Mouse (Mus musculus) heart, postnatal 36 days (tissue): ENCODE results near the gene Cebpb. TPM values are rescaled to one million over a fixed set of nuclear protein-coding genes. Genes with fewer than 3 reads are reported as not detected.

Experiments used
- DNase-seq, 2 experiments: peaks; one replicate each; pipeline ENCODE4 v3.0.0; 2021 to 2022
- intact Hi-C: fragments of 180-260 bp; cut with DNase I; formaldehyde crosslinking; loops from one replicate; pipeline ENCODE4 v1.15.1; 2025
- total RNA-seq, 2 experiments: library from RNA; stranded (reverse); gene quantifications; 2 replicates each; pipeline ENCODE4 v1.2.3; 2021

The Cebpb gene
- total RNA-seq, 2 experiments from 2014 or later, result 93.7 to 108 TPM

DNA sequence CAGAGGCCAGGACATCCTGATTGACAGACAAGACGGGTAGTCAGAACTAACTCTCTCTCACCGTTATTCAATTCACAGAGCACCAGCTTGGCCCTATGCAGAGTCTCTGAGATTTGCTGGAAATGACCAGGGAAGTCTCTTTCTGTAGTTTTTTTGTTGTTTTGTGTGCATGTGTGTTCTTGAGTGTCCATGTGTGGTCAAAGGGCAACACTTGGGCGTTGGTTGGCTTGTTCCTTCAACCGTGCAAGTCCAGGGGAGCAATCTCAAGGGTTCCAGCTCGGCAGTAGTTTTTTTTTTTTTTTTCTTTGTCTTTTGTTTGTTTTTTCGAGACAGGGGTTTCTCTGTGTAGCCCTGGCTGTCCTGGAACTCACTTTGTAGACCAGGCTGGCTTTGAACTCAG, 26.0 kb upstream of the Cebpb start:
- intact Hi-C loops, result no loop called here

DNA sequence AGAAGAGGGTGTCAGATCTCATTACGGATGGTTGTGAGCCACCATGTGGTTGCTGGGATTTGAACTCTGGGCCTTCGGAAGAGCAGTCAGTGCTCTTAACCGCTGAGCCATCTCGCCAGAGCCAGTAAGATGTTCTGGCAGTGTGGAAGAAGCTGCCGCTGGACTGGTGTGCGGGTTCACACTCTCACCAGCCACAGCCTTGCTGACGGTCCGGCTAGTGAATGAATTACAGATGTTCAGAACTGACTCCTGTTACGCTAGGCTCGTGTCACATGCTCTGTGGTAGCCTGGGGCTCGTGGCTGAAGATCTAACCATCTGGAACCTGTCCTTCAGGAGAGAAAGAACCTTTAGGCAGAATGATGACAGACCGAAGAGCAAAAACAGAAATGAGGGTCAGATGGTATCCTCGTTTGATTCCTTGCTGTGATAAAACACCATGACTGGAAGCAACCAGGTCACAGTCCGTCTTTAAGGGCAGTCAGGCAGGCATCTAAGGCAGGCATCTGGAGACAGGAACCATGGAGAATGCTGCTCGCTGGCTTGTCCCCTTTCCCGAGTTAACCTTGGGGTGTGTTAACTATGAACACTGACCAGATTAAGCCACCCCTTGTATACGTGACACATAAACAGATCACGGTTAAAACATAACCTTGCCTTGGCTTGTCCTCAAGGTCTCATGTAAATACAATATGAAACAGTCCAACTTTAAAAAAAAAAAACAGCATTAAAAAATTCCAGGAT, 22.6 kb upstream of the Cebpb start:
- intact Hi-C loops, result no loop called here
- no peak for DNase-seq

More for the DNA sequence above, 26.0 kb upstream of the Cebpb start:
- DNase-seq, result no peak

DNA sequence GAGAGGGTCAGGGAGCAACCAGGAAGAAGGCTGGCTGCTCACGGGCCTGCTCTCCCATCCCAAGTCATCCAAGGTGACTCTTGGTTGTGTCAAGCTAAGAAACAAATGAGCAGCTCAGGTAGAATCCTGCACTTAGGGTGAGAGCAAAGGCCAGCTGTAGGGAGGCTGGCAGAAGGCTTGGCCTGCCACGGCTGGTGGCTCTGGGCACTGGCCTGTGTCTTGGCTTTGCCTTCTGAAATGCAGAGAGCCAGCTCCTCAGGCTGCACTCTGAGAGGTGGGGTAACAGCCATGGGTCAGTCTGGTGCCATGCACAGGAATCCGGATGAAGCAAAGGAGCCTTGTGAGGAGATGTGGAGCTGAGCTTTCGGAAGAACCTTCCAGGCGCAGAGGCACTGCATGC, 20.3 kb upstream of the Cebpb start:
- no peak for DNase-seq
- intact Hi-C loops, result no loop called here

DNA sequence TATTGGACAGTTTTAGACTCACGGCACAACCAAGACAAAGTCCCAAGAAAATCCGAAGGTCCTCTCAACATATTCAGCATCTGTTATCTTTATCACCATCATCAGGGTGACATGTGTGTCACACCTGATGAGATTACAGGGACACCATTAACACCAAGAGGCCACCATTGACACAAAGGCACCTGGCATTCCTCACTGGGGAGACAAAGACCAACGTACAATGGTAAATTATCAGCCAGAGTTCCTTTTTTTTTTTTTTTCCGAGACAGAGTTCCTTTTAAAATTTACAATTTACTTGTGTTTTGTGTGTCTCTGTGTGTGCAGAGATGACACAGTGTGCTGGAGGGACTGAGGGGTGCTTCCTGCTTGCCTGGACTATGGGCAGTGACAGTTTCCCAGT, 19.3 kb upstream of the Cebpb start:
- DNase-seq, result no peak
- intact Hi-C loops, result no loop called here

DNA sequence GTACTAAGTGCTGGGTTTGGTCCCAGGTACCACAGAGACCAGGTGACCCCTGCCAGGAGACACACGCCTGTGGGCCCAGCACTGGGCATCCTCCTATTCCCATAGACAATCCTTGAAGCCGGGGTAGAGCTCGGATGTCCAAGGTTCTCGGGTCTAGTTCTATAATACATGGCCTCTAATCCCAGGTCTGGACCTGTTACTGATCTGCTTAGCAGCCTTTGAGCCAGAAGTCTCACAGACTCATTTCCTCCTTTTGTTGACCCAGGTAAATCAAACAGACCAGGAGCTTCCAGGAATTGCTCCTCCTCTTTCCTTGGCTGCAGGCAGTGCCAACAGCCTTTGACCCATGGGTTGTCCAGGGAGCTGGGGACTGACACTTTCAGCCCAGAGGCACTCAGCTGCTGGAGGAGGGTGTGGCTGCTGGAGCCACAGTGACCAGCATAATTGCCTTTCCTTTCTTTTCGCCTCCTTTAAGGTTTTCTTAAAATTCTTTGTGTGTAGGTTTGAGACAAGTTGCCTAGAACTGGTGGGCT, 17.5 kb upstream of the Cebpb start:
- DNase-seq, result no peak
- intact Hi-C loops, result no loop called here

DNA sequence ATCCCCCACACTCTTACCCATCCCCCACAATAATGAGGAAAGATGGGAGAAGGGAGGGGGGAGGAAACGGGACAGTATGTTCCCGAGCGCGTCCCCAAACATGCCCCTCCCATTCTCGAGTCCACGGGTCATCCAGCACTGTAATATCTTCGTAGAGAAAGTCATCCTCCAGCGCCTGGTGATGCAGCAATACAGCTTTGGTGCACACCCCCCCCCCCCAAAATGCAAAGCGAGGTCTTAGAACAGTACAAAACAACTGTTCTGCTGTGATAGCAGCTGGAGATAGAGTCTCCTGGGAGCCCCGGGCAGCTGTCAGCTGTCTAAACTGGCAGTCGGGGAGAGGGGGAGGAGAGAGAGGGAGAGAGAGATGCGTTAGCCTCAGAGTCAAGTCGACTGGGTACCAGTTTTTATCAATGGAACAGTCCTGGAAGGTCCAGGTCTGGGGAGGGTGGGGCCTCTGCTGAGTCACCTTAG, 16.5 kb upstream of the Cebpb start:
- no peak for DNase-seq
- intact Hi-C loops, result no loop called here

DNA sequence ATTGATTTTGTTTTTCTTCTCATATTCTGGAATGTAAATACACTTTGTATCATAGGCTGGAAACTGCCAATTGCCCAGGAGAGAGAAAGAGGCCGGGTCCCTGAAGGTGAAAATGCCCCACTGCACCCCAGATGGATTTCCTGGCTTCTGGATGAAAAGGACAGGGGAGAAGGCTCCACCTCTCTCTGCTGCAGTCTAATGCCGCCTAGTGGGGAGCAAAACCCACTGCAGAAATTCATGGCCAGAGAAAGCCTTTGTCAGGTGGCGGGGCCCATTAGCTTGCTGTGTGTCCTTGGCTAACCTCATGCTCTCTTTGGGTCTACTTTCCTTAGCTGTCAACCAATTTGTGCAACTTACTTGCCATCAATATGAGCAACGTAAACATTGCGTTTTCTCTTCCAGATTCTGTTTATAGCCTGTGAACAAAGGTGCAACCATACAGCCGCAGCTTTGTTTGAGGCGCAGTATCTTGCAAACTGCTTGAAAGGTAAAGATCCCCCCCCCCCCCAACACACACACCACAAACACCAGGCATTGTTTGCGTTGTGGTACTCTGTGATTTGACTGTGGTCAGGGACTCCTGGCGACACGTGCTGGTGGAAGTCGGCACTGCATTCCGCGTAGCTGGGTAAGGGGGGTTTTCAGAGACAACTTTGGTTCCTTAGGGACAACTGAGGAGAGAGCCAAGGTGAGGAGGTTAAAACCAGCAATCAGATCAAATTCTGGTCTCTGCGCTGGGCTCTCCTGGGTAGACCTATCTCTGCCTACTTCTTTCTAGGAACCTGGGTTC, 13.4 kb upstream of the Cebpb start:
- DNase-seq, result no peak
- intact Hi-C loops, result loop anchor here (1.0 to 2.0 kb wide), 2 partner anchors 34 to 63 kb away; no protein-coding TSS in a partner anchor

DNA sequence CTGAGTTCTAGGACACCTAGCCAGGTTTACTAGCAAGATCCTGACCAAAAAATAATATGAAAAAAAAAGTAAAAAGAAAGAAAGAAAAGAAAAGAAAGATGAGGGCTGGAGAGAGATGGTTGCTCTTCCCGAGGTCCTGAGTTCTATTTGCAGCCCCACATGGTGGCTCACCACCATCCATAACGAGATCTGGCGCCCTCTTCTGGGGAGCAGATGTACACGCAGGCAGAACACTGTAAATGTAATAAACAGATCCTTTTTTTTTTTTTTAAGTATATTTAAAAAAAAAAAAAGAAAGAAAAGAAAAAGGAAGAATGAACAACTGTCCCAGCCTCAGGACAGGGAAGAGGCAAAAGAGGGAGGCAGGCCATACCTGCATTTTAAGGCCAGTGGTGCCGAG, 10.1 kb upstream of the Cebpb start:
- intact Hi-C loops, result loop anchor here (2.0 kb wide), 1 partner anchor 146 kb away; no protein-coding TSS in a partner anchor
- no peak for DNase-seq

DNA sequence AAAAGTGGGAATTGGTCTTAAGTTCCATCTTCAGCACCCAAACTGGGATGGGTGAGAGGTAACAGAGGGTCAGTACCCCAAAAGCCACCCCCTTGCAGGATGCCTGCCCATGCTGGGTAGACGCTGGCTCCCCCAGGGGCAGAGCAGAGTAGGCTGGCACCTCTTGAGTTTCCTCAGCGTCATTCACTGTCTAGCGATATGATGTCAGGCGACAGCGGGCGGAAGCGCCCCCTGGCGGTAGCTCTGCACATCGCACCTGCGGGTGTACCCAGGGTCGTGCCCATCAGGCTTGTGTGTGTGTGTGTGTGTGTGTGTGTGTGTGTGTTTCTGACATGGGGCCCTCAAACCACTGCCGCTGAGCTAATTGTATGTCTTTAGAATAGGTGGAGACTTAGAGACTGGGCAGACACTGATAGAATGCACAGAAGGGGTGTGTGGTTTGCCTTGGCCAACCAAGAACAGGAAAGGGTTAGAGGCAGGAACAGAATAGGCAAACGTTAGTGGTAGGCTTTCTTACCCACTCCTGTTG, 8.7 kb upstream of the Cebpb start:
- intact Hi-C loops, result loop anchor here (2.0 to 10.0 kb wide), 2 partner anchors 147 to 395 kb away; no protein-coding TSS in a partner anchor
- peak; percentile 84 to 89 for DNase-seq

DNA sequence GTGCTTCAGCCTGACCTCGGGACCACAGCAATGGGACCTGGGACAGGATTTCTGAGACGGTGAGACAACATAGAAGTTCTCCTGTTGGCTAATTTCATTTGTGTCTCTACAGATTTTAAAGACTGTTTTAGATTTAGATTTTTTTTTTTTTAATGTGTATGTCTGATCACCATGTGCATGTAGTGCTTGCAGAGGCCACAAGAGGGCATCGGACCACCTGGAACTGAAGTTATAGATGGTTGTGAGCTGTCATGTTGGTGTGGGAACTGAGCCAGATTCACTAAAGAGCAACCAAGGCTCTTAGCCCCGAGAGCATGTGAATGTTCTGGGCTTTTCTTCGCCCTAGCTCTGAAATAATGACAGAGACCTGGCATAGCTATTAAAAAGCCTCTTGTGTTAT, 8.1 kb upstream of the Cebpb start:
- intact Hi-C loops, result loop anchor here (10.0 kb wide), 1 partner anchor 394 kb away; no protein-coding TSS in a partner anchor
- no peak for DNase-seq

DNA sequence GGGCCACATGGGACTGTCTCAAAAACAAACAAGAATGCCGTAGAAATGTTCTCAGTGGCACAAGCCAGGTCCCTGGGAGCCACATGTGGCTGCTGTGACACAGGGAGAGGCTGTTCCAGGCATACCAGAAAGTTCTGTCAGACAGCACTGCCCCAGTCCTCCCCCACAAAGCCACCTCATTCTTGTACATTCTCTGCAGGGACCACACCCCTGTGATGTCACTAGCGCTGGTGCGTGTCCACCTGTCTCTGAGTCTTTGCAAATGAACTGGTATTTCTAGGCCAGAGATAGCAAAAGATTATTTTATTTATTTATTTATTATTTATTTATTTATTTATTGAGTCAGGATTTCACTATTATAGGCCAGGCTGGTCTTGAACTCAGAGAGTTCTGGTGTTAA, 5.0 kb upstream of the Cebpb start:
- intact Hi-C loops, result loop anchor here (2.0 to 10.0 kb wide), 2 partner anchors 333 to 391 kb away; no protein-coding TSS in a partner anchor
- no peak for DNase-seq

DNA sequence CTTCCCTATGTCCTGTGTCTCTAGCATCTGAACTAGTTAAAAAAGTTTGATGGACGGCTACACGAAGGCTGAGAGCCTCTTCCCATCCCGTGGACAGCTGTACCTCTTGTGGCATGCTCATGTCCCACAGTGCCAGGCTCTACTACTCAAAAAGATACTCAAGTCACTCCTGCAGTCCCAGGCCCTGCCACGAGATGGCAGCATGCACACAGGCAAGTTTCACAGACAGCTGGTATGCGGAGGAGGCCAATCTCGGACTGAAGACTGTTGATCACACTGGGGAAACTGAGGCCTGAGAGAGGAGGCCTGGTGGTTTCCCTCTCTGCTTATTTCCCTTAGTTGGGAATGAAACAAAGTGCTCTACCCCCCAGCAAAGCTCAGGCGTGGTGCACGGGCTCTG, 3.6 kb upstream of the Cebpb start:
- intact Hi-C loops, result loop anchor here (1.0 to 10.0 kb wide), 3 partner anchors 210 to 390 kb away; no protein-coding TSS in a partner anchor

DNA sequence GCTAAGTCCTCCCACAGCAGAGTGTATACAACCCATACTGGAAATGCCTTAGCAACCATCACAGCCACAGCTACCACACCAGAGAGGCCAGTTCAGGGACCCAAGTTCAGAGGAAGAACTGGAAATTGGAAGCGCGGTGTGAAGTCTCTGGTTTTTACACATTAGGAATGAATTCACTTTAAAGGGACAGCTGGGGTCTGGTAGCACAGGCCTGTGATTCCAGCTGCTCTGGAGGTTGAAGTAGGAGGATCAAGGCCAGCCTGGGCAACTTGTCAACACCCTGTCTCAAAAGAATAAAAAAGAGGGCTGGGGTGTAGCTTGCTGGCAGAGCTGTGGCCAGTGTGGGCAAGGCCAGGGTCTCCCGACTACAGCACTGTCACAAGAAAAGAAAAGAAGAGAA, 2.9 kb upstream of the Cebpb start:
- no peak for DNase-seq

More for the DNA sequence above, 3.6 kb upstream of the Cebpb start:
- peak; percentile 96 to 99 for DNase-seq

DNA sequence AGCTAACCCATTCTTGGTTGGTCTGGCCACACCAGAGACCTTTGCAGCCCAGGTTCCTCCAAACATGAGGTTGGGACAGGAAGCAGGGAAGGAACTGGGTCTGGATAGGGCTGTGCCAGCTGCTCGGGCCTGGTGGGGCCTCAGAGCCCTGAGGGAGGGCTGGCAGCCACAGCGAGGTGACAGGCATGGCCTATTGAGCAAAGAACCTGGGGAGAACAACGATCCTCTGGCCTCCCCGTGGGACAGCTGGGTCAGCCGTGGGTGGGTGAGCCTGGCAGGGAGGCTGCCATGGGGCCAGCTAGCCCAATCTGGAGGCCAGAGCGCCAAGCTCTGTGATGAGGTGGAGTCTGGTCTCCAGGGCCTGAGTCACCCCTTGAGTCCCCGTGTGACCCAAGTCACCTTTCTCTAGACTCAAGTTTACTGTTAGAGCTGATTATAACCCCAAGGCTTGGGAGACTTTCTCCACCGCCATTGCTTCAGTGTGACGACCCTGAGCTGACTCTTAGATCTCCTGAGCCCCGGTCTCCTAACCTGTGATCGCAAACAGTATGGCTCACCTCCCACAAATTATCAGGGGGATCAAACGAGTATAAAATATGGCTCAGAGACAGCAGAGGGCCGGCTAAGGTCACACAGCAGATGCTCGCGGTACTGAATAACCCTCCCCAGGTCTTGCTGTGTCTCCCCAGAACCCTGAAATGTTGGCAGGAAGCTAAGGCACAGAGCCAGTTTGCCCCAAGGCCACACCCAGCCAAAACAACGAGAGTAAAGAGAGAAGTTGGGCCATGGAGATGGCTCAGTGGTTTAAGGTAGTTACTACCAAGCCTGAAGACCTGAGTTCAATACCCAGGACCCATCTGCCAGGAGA, 2.1 kb upstream of the Cebpb start:
- DNase-seq, result no peak

More for the DNA sequence above, 2.9 kb upstream of the Cebpb start:
- intact Hi-C loops, result loop anchor here (1.0 to 10.0 kb wide), 3 partner anchors 209 to 389 kb away; no protein-coding TSS in a partner anchor

DNA sequence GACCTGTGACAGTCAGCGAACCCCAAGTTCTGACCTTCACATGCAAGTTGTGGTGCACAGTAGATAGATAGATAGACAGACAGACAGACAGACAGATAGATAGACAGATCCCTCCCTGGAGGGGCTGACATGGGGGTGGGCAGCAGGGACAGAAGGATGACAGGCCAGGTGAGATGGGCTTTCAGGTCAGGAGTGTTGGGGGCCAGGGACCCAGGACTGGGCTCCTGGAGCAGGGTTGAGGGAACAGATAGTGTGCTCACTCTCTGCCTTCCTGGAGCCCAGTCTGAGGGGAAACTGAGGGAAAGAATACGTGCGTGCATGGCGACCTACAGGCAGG, 1.5 kb upstream of the Cebpb start:
- no peak for DNase-seq
- intact Hi-C loops, result loop anchor here (10.0 kb wide), 1 partner anchor 388 kb away; no protein-coding TSS in a partner anchor

More for the DNA sequence above, 2.1 kb upstream of the Cebpb start:
- intact Hi-C loops, result loop anchor here (10.0 kb wide), 1 partner anchor 388 kb away; no protein-coding TSS in a partner anchor

DNA sequence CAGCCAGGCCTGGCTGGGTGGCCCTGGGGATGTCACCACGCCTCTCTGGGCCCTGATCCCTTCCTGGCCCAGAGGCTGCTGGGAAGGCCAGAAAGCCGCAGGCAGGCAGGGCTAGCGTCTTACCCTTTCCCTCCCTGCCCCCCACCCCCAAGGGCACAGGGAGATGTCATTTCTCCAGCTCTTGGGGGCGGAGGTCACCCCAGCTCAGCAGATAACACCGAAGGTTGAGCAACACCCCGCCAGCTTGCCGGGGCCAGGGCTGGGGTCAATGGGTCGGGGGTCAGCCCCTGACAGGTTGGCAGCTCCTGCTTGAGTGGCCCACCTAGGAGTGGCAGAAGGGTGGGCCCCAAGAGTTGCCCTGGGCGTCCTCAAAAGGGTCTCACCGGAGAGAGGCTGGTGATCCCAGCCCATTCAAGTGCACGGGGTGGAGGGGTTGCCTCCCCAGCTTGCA, 1.0 kb upstream of the Cebpb start:
- peak in 1 of 2 experiments; percentile 50 for DNase-seq
- intact Hi-C loops, result loop anchor here (2.0 to 10.0 kb wide), 3 partner anchors 91 to 387 kb away; no protein-coding TSS in a partner anchor

DNA sequence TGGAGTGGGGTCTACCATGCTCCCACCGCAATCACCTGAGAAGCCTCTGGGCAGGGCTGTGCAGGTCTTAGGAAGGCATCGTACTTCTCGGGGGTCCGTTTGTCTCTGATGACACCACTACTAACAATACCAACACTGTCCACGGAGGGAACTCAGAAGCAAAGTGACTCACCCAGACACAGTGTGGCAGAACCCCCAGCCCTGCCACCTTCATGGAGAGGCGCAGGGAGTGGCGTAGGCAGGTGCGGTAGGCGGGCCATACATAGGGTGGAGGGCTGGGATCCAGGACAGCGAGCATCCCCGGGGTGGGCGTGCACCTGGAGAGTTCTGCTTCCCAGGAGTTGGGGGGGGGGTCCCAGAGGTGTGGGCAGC, 603 bp upstream of the Cebpb start:
- intact Hi-C loops, result loop anchor here (2.0 to 10.0 kb wide), 3 partner anchors 91 to 387 kb away; no protein-coding TSS in a partner anchor
- no peak for DNase-seq

DNA sequence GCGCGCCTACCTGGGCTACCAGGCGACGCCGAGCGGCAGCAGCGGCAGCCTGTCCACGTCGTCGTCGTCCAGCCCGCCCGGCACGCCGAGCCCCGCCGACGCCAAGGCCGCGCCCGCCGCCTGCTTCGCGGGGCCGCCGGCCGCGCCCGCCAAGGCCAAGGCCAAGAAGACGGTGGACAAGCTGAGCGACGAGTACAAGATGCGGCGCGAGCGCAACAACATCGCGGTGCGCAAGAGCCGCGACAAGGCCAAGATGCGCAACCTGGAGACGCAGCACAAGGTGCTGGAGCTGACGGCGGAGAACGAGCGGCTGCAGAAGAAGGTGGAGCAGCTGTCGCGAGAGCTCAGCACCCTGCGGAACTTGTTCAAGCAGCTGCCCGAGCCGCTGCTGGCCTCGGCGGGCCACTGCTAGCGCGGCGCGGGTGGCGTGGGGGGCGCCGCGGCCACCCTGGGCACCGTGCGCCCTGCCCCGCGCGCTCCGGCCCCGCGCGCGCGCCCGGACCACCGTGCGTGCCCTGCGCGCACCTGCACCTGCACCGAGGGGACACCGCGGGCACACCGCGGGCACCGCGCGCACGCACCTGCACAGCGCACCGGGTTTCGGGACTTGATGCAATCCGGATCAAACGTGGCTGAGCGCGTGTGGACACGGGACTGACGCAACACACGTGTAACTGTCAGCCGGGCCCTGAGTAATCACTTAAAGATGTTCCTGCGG, 945 bp downstream of the Cebpb start, which contains the start of gene Tmem189:
TSS of gene Tmem189 (minus strand) at position 322 of the 718 bp plus-strand sequence.
- DNase-seq, result peak in 1 of 2 experiments; percentile 50
- intact Hi-C loops, result loop anchor here (2.0 to 10.0 kb wide), 4 partner anchors 89 to 385 kb away; no protein-coding TSS in a partner anchor
